Mouse (Mus musculus): ENCODE data around the gene Pcbp3.

GRCm38 (mm10) chr10:76931794-76932193 is 29.9 kb downstream of the Pcbp3 start:
- TF ChIP-seq GATA1 (IDR thresholded peaks at IDR 0.05; ENCODE audit: low read length) (no peak), TAL1 (IDR thresholded peaks at IDR 0.05; ENCODE audit: low read length) (no peak)

Measured in erythroblast, embryonic 14.5 days (primary cell).